Mouse (Mus musculus) CD8-positive naive resting alpha-beta T cell, adult 2 months (primary cell): ENCODE measurements around the gene Aspn.

Source experiments
- DNase-seq, 2 experiments: peaks; one replicate each; pipeline ENCODE4 v3.0.0; 2022; ENCODE audit warnings: low read depth in 2 of 2, low spot score in 2 of 2

Aspn gene

GRCm38 (mm10) chr13:49544279-49544678, at the start of gene Aspn:
Gene Aspn, plus strand, starts transcription at chr13:49544443.
- DNase-seq: no peak

- DNase-seq: no peak
These were observed 39.7 kb upstream of the Aspn start, which contains the start of gene Ecm2 for GRCm38 (mm10) chr13:49504510-49504909. Gene Ecm2, plus strand, starts transcription at chr13:49504810.

DNA sequence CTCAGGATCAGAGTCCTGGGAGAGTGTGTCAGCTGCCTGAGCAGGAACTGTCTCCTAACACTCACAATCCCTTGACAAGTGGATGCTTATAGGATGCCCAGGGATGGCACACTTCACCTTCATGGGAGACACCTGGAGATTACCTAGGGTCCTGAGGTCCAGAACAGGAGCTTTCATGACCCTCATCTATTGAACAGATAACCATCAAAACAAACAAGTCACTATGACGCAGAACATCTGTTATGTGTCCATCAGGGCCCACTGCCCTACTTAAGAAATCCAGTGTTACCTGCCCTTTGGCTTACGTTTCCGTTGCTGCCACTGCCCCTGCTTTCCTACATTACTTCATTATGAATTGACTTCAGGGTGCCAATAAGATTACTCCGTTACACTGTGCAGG, 38.5 kb upstream of the Aspn start:
- DNase-seq: no peak

DNA sequence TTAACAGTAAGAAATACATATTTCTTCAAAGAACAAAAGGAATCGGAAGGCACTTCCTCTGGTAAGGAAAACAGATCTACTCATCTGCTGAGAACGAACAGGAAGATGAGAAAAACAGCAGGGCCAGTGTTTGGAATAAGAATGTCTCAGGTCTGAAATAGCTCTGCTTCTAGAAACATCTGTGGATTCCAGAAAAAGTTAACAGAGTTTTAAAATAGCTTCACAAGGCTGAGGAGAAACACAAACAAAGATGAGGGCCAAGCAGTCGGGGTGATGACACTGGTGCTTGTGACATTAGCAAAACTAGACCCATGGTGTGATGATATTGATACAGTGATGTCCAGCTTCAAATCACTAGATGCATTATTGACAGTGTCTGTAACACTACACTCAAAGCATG, 37.1 kb upstream of the Aspn start:
- no peak for DNase-seq

GRCm38 (mm10) chr13:49518761-49519160, 25.5 kb upstream of the Aspn start:
- DNase-seq: no peak

DNA sequence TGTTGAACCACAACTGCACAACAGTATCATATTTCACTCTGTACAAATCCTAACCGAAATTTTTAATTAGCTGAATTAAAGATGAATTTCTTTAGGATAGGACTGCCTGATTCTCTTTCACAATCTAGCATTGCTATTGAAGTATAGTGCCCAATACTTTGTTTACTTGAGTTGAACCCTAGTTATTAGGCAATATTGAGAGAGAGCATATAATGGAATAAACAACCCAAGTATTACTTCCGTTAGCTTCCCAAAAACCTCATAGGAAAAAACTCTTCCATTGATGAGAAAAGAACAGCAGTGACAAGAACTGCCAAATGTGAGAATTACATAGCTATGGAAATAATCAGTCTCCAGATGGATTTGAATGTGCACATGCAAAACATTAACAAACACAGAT, 18.0 kb upstream of the Aspn start:
- no peak for DNase-seq

- DNase-seq: no peak
These were observed 13.6 kb upstream of the Aspn start for GRCm38 (mm10) chr13:49530636-49531035.

- no peak for DNase-seq
These were observed 7.3 kb upstream of the Aspn start for GRCm38 (mm10) chr13:49536946-49537345.

GRCm38 (mm10) chr13:49538693-49539092, 5.5 kb upstream of the Aspn start:
- DNase-seq: no peak

- DNase-seq: no peak
These were observed 1.4 kb downstream of the Aspn start for GRCm38 (mm10) chr13:49545646-49546045.

GRCm38 (mm10) chr13:49546517-49546916, 2.3 kb downstream of the Aspn start:
- DNase-seq: no peak

GRCm38 (mm10) chr13:49547563-49548150, 3.4 kb downstream of the Aspn start:
- DNase-seq: no peak

DNA sequence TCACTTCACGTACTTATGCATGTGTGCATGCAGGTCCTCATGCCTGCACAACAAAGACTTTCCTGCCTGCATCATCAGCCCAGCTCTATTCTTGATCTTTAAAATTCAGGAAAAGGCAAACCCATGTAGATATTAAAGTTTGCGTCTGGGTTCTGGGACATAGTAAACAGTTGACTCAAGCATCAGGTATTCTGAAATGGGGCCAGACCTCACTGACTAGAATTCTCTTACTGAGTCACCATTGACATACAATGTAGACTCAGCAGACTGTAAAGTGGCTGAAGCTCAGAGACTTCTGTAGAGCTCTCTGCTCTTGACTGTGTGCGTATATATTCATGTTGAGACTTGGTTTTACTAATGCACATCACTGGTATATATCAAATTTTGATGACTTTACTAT, 5.4 kb downstream of the Aspn start:
- no peak for DNase-seq

DNA sequence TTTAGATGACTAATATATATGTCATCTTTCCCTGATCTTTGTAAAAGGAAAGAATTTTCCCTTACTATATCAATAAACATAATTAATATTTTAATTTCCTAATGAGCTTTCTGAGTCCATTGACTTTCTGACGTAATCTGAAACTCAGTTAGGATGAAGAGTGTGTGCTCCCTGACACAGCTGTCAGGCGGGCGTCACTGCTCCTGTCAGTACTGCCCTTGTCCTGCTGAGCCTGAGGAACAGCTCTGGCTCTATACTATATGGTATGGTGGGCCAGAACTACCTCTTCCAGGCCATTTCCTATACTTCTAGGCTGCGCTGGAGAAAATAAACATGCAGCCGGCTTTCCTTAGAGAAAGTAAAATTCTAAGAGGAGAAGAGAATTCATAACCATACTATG, 10.3 kb downstream of the Aspn start:
- no peak for DNase-seq

GRCm38 (mm10) chr13:49556203-49556602, 12.0 kb downstream of the Aspn start:
- no peak for DNase-seq

GRCm38 (mm10) chr13:49556924-49557323, 12.7 kb downstream of the Aspn start:
- no peak for DNase-seq

DNA sequence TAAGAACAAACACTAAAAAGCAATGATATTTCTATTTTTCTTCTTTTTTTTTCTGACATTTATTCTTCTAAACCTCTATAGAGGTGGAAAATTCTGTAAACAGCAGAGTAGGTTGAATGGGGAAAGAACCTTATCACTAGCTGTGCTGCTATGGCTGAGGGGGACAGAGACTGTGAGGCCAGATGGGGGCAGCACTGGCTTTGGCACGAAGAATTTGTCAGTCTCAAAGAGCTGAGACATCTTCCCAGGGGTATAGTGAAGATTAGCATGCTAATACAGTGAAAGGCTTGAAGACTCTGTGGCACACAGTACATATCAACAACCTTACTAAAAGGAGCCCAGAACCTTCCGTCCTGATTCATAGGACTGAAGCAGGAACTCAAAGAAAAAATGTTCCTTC, 14.9 kb downstream of the Aspn start:
- no peak for DNase-seq

GRCm38 (mm10) chr13:49560886-49561285, 16.6 kb downstream of the Aspn start:
- DNase-seq: no peak

- no peak for DNase-seq
These were observed 20.1 kb downstream of the Aspn start for GRCm38 (mm10) chr13:49564347-49564746.

- no peak for DNase-seq
These were observed 26.1 kb downstream of the Aspn start for GRCm38 (mm10) chr13:49570371-49570770.

GRCm38 (mm10) chr13:49571418-49571817, 27.2 kb downstream of the Aspn start:
- DNase-seq: no peak

GRCm38 (mm10) chr13:49581541-49582530, 37.6 kb downstream of the Aspn start, which contains the start of gene Omd:
Gene Omd, plus strand, starts transcription at chr13:49582462.
- DNase-seq: no peak
